Mouse (Mus musculus): Measurements from ENCODE around the gene Klhl23.

- TF ChIP-seq CTCF (IDR thresholded peaks at IDR 0.05; ENCODE audit: low read depth, low read length) (no peak), POLR2A (IDR thresholded peaks at IDR 0.05; ENCODE audit: insufficient read depth, low read length) (no peak), EP300 (IDR thresholded peaks at IDR 0.05; ENCODE audit: insufficient read depth, low read depth, low read length) (no peak)
Observed at GRCm38 (mm10) chr2:69789429-69790069, 32.2 kb upstream of the Klhl23 start, which contains the start of the genes Ccdc173 and Phospho2.
